Mouse (Mus musculus) lung, postnatal 0 days (tissue): ENCODE results near the gene Fkbp14. TPM values are rescaled to one million over a fixed set of nuclear protein-coding genes. Genes with fewer than 3 reads are reported as not detected.

ENCODE experiments used
- ATAC-seq: fragments of 200-750 bp; cut with Nextera tagmentation; 2 replicates; pipeline ENCODE4 v1.8.0; 2017; ENCODE audit warnings: moderate library complexity
- DNase-seq: peaks from one replicate; pipeline ENCODE4 v3.0.0-alpha.2; 2016; ENCODE audit warnings: low spot score
- H3K27ac ChIP-seq: fragments of 300-500 bp; sonication (generic); 2 replicates; pipeline ENCODE4 v1.5.1; 2014; ENCODE audit warnings: antibody characterized with exemption, mild to moderate bottlenecking, low read length, mixed read lengths
- H3K27me3 ChIP-seq: fragments of 300-500 bp; sonication (generic); replicated peaks from 2 replicates; pipeline ENCODE4 v1.6.1; 2014; ENCODE audit warnings: low read length, mixed read lengths; ENCODE audit not compliant: insufficient read depth
- H3K36me3 ChIP-seq: fragments of 300-500 bp; sonication (generic); 2 replicates; pipeline ENCODE4 v1.6.1; 2014; ENCODE audit warnings: low read length, mixed read lengths; ENCODE audit not compliant: insufficient read depth
- H3K4me1 ChIP-seq: fragments of 300-500 bp; sonication (generic); 2 replicates; pipeline ENCODE4 v1.6.1; 2014; ENCODE audit warnings: antibody characterized with exemption, low read depth, low read length, mixed read lengths; ENCODE audit not compliant: insufficient read depth
- H3K4me2 ChIP-seq: fragments of 300-500 bp; sonication (generic); replicated peaks from 2 replicates; pipeline ENCODE4 v1.6.1; 2014; ENCODE audit warnings: low read depth, mild to moderate bottlenecking, low read length, moderate library complexity, mixed read lengths
- H3K4me3 ChIP-seq: fragments of 300-500 bp; sonication (generic); 2 replicates; pipeline ENCODE4 v1.5.1; 2014; ENCODE audit warnings: low read depth, low read length
- H3K9ac ChIP-seq: fragments of 300-500 bp; sonication (generic); replicated peaks from 2 replicates; pipeline ENCODE4 v1.6.1; 2014; ENCODE audit warnings: low read depth, mild to moderate bottlenecking
- H3K9me3 ChIP-seq: fragments of 300-500 bp; sonication (generic); 2 replicates; pipeline ENCODE4 v1.6.1; 2016; ENCODE audit warnings: low read length, mixed read lengths
- CTCF ChIP-seq: IDR thresholded peaks from 2 replicates; pipeline ENCODE4 v1.5.1; 2016; ENCODE audit warnings: antibody characterized with exemption, mild to moderate bottlenecking
- EP300 ChIP-seq: IDR thresholded peaks from 2 replicates; pipeline ENCODE4 v1.6.1; 2016; ENCODE audit warnings: antibody characterized with exemption, mild to moderate bottlenecking, control low read depth
- WGBS: fragments of 180-500 bp; shearing (Covaris S2); extraction: QIAGEN DNeasy Blood & Tissue Kit; methylation state at CpG from one replicate; pipeline ENCODE4 v1.1.7; 2014; 5-methylcytosine and 5-hydroxymethylcytosine counted together
- polyA plus RNA-seq: library from polyadenylated mRNA; unstranded; fragments of >200 nt; fragmentation: Nextera tagmentation; extraction: Ambion mirVana; gene quantifications from 2 replicates; pipeline ENCODE4 v1.2.1, GENCODE M21; 2015

Gene Fkbp14
- 13.6 and 16.1 TPM in 2 replicates for polyA plus RNA-seq

GRCm38 (mm10) chr6:54597208-54597607 lies at the start of gene Fkbp14:
Gene Fkbp14 (minus strand): TSS chr6:54597308.
- Histone ChIP-seq H3K4me1 (peaks cover 7% of the 10 kb centered on the region; the same call in 1 of the 2 replicates), H3K27me3 (no peaks in the 10 kb centered on the region), H3K9ac (no peak within 1 kb of the TSS), H3K9me3 (no peaks in the 10 kb centered on the region), H3K4me2 (peak within 1 kb of the TSS; percentile 97; the same call in 1 of the 2 replicates), H3K36me3 (no peaks in the 10 kb centered on the region), H3K4me3 (no peak within 1 kb of the TSS), H3K27ac (no peak within 1 kb of the TSS)
- no peak for TF ChIP-seq EP300
- WGBS: 83% methylated on average over 4 of the region's 4 CpGs
- DNase-seq (no peak), ATAC-seq (no peak)

GRCm38 (mm10) chr6:54643181-54643580 lies 46.1 kb upstream of the Fkbp14 start:
- 75% methylated on average over 4 of the region's 4 CpGs for WGBS
- no peak for TF ChIP-seq EP300
- TF ChIP-seq CTCF: no peak
- no peak for DNase-seq

GRCm38 (mm10) chr6:54641953-54642352 lies 44.8 kb upstream of the Fkbp14 start:
- Histone ChIP-seq H3K9ac (no peak overlapping the region), H3K27ac (no peak overlapping the region), H3K9me3 (no peaks in the 10 kb centered on the region), H3K36me3 (no peaks in the 10 kb centered on the region), H3K4me2 (no peak overlapping the region), H3K4me1 (no peaks in the 10 kb centered on the region), H3K27me3 (no peaks in the 10 kb centered on the region), H3K4me3 (no peak overlapping the region)
- DNase-seq (no peak), ATAC-seq (no peak)
- 70% methylated on average over 2 of the region's 2 CpGs for WGBS
- TF ChIP-seq EP300: no peak
- TF ChIP-seq CTCF: no peak

More at GRCm38 (mm10) chr6:54643181-54643580, 46.1 kb upstream of the Fkbp14 start:
- H3K27ac ChIP-seq: no peak overlapping the region
- H3K4me1 ChIP-seq: no peaks in the 10 kb centered on the region
- no peaks in the 10 kb centered on the region for H3K36me3 ChIP-seq
- H3K9ac ChIP-seq: no peak overlapping the region
- ATAC-seq: no peak
- no peak overlapping the region for H3K4me2 ChIP-seq
- H3K4me3 ChIP-seq: no peak overlapping the region
- H3K27me3 ChIP-seq: no peaks in the 10 kb centered on the region
- H3K9me3 ChIP-seq: no peaks in the 10 kb centered on the region

- H3K9ac ChIP-seq: no peak overlapping the region
- ATAC-seq (no peak), DNase-seq (no peak)
- TF ChIP-seq EP300 (no peak), CTCF (no peak)
- no peaks in the 10 kb centered on the region for H3K36me3 ChIP-seq
- H3K4me1 ChIP-seq: no peaks in the 10 kb centered on the region
- 91% methylated on average over 3 of the region's 3 CpGs for WGBS
- no peak overlapping the region for H3K4me3 ChIP-seq
- H3K9me3 ChIP-seq: no peaks in the 10 kb centered on the region
- no peak overlapping the region for H3K27ac ChIP-seq
- no peaks in the 10 kb centered on the region for H3K27me3 ChIP-seq
- no peak overlapping the region for H3K4me2 ChIP-seq
Observed at GRCm38 (mm10) chr6:54639877-54640276, 42.8 kb upstream of the Fkbp14 start.

- ATAC-seq: no peak
- no peaks in the 10 kb centered on the region for H3K9me3 ChIP-seq
- peaks cover 7% of the 10 kb centered on the region for H3K36me3 ChIP-seq
- WGBS: 47% methylated on average over 3 of the region's 3 CpGs
- H3K27me3 ChIP-seq: no peaks in the 10 kb centered on the region
- no peak overlapping the region for H3K4me3 ChIP-seq
- peak; percentile 60 for TF ChIP-seq CTCF
- TF ChIP-seq EP300: no peak
- no peak overlapping the region for H3K27ac ChIP-seq
- H3K9ac ChIP-seq: no peak overlapping the region
- no peaks in the 10 kb centered on the region for H3K4me1 ChIP-seq
- no peak overlapping the region for H3K4me2 ChIP-seq
- DNase-seq: peak; percentile 38
Observed at GRCm38 (mm10) chr6:54631462-54631861, 34.4 kb upstream of the Fkbp14 start.

- peak; percentile 62; the same call in 1 of the 2 replicates for ATAC-seq
- Histone ChIP-seq H3K4me2 (no peak overlapping the region), H3K4me3 (no peak overlapping the region), H3K9ac (no peak overlapping the region), H3K4me1 (no peaks in the 10 kb centered on the region), H3K36me3 (peaks cover 13% of the 10 kb centered on the region), H3K27ac (no peak overlapping the region), H3K27me3 (no peaks in the 10 kb centered on the region), H3K9me3 (no peaks in the 10 kb centered on the region)
- no peak for TF ChIP-seq EP300
- peak; percentile 64 for TF ChIP-seq CTCF
- DNase-seq: peak; percentile 41
- WGBS: 28% methylated on average over 7 of the region's 7 CpGs
Observed at GRCm38 (mm10) chr6:54629734-54630133, 32.6 kb upstream of the Fkbp14 start.

- Histone ChIP-seq H3K4me3 (no peak overlapping the region), H3K9me3 (no peaks in the 10 kb centered on the region), H3K27ac (no peak overlapping the region), H3K27me3 (no peaks in the 10 kb centered on the region), H3K9ac (no peak overlapping the region), H3K36me3 (peaks cover 21% of the 10 kb centered on the region), H3K4me2 (no peak overlapping the region), H3K4me1 (no peaks in the 10 kb centered on the region)
- ATAC-seq (no peak), DNase-seq (no peak)
- 84% methylated on average over 3 of the region's 3 CpGs for WGBS
- TF ChIP-seq CTCF (no peak), EP300 (no peak)
Observed at GRCm38 (mm10) chr6:54628381-54628780, 31.3 kb upstream of the Fkbp14 start.
